Mouse (Mus musculus): ENCODE results near the gene Nln. TPM values are rescaled to one million over a fixed set of nuclear protein-coding genes. Genes with fewer than 3 reads are reported as not detected.

Gene Nln
- polyA plus RNA-seq, 1 experiment, result 57.6 TPM

- Histone ChIP-seq H3K9me3 (replicated peaks; ENCODE audit: control insufficient read depth, insufficient read depth, low read length, poor library complexity, severe bottlenecking) (no peaks in the 10 kb centered on the region), H3K4me3 (ENCODE audit: low read depth, low read length) (no peak overlapping the region), H3K4me1 (ENCODE audit: control insufficient read depth, insufficient read depth, low read length) (no peaks in the 10 kb centered on the region), H3K36me3 (ENCODE audit: control insufficient read depth, insufficient read depth, low read length, poor library complexity, severe bottlenecking) (no peaks in the 10 kb centered on the region), H3K27ac (ENCODE audit: insufficient read depth, low read length) (no peak overlapping the region), H3K9ac (ENCODE audit: low read depth, poor library complexity, severe bottlenecking) (no peak overlapping the region), H3K27me3 (ENCODE audit: control insufficient read depth, insufficient read depth, low read length, poor library complexity, severe bottlenecking) (no peaks in the 10 kb centered on the region)
- TF ChIP-seq EP300 (IDR thresholded peaks at IDR 0.05; ENCODE audit: insufficient read depth, low read depth, low read length) (no peak), POLR2A (IDR thresholded peaks at IDR 0.05; ENCODE audit: insufficient read depth, low read length) (no peak), CTCF (IDR thresholded peaks at IDR 0.05; ENCODE audit: low read depth, low read length) (no peak)
Observed at GRCm38 (mm10) chr13:104114827-104115226, 5.4 kb upstream of the Nln start.

DNA sequence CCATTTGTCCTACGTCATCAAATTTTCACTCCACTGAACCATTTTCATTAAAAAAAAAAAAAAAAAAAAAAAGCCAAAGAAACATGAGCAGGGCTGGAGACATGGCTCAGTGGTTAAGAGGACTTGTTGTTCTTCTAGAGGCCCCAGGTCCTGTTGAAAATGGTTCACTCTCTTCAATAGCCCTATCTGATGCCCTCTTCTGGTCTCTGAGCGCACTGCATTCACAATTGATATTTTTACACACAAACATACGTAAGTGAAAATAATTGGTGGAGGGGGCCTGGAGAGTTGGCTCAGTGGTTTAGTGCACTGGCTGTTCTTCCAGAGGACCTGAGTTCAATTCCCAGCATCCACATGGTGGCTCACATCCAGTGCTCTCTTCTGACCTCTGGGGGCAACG is 4.4 kb upstream of the Nln start:
- Histone ChIP-seq H3K9ac (ENCODE audit: low read depth, poor library complexity, severe bottlenecking) (no peak overlapping the region), H3K36me3 (ENCODE audit: control insufficient read depth, insufficient read depth, low read length, poor library complexity, severe bottlenecking) (no peaks in the 10 kb centered on the region), H3K4me3 (ENCODE audit: low read depth, low read length) (no peak overlapping the region), H3K27ac (ENCODE audit: insufficient read depth, low read length) (no peak overlapping the region), H3K4me1 (ENCODE audit: control insufficient read depth, insufficient read depth, low read length) (no peaks in the 10 kb centered on the region), H3K27me3 (ENCODE audit: control insufficient read depth, insufficient read depth, low read length, poor library complexity, severe bottlenecking) (no peaks in the 10 kb centered on the region), H3K9me3 (replicated peaks; ENCODE audit: control insufficient read depth, insufficient read depth, low read length, poor library complexity, severe bottlenecking) (no peaks in the 10 kb centered on the region)
- no peak for TF ChIP-seq POLR2A (IDR thresholded peaks at IDR 0.05; ENCODE audit: insufficient read depth, low read length)
- no peak for TF ChIP-seq CTCF (IDR thresholded peaks at IDR 0.05; ENCODE audit: low read depth, low read length)
- TF ChIP-seq EP300 (IDR thresholded peaks at IDR 0.05; ENCODE audit: insufficient read depth, low read depth, low read length), result no peak

- Histone ChIP-seq H3K36me3 (ENCODE audit: control insufficient read depth, insufficient read depth, low read length, poor library complexity, severe bottlenecking) (no peaks in the 10 kb centered on the region), H3K27ac (ENCODE audit: insufficient read depth, low read length) (no peak overlapping the region), H3K4me3 (ENCODE audit: low read depth, low read length) (no peak overlapping the region), H3K9me3 (replicated peaks; ENCODE audit: control insufficient read depth, insufficient read depth, low read length, poor library complexity, severe bottlenecking) (no peaks in the 10 kb centered on the region), H3K9ac (ENCODE audit: low read depth, poor library complexity, severe bottlenecking) (no peak overlapping the region), H3K4me1 (ENCODE audit: control insufficient read depth, insufficient read depth, low read length) (no peaks in the 10 kb centered on the region), H3K27me3 (ENCODE audit: control insufficient read depth, insufficient read depth, low read length, poor library complexity, severe bottlenecking) (no peaks in the 10 kb centered on the region)
- TF ChIP-seq EP300 (IDR thresholded peaks at IDR 0.05; ENCODE audit: insufficient read depth, low read depth, low read length), result no peak
- no peak for TF ChIP-seq CTCF (IDR thresholded peaks at IDR 0.05; ENCODE audit: low read depth, low read length)
- TF ChIP-seq POLR2A (IDR thresholded peaks at IDR 0.05; ENCODE audit: insufficient read depth, low read length), result no peak
Observed at GRCm38 (mm10) chr13:104112266-104112900, 3.0 kb upstream of the Nln start.

DNA sequence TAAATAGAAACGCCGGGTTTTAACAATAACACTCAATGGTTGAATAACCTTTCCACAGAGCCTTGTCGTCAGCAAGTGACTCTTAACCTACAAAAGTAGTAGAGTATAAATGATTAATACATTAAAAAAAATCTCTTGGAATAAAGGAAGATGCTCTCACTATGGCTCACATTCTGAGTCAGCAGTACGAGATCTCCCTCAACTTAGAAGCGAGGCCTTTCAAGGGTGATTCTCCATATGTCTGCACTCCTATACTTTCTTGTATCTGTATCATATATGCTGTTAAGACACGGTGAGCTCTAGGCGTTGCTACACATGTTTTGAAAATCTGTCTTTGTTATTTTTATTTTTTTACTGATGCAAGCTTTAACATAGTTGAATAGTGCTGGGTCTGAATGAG is 1.1 kb upstream of the Nln start:
- peak overlapping the region; percentile 73 for H3K4me3 ChIP-seq (ENCODE audit: low read depth, low read length)
- H3K27me3 ChIP-seq (ENCODE audit: control insufficient read depth, insufficient read depth, low read length, poor library complexity, severe bottlenecking), result no peaks in the 10 kb centered on the region
- H3K4me1 ChIP-seq (ENCODE audit: control insufficient read depth, insufficient read depth, low read length), result no peaks in the 10 kb centered on the region
- H3K9ac ChIP-seq (ENCODE audit: low read depth, poor library complexity, severe bottlenecking), result peak overlapping the region; percentile 56
- TF ChIP-seq CTCF (IDR thresholded peaks at IDR 0.05; ENCODE audit: low read depth, low read length) (no peak), EP300 (IDR thresholded peaks at IDR 0.05; ENCODE audit: insufficient read depth, low read depth, low read length) (no peak), POLR2A (IDR thresholded peaks at IDR 0.05; ENCODE audit: insufficient read depth, low read length) (no peak)
- H3K27ac ChIP-seq (ENCODE audit: insufficient read depth, low read length), result no peak overlapping the region
- H3K36me3 ChIP-seq (ENCODE audit: control insufficient read depth, insufficient read depth, low read length, poor library complexity, severe bottlenecking), result no peaks in the 10 kb centered on the region
- H3K9me3 ChIP-seq (replicated peaks; ENCODE audit: control insufficient read depth, insufficient read depth, low read length, poor library complexity, severe bottlenecking), result no peaks in the 10 kb centered on the region

GRCm38 (mm10) chr13:104109816-104110521 is 555 bp upstream of the Nln start:
- TF ChIP-seq POLR2A (IDR thresholded peaks at IDR 0.05; ENCODE audit: insufficient read depth, low read length) (no peak), EP300 (IDR thresholded peaks at IDR 0.05; ENCODE audit: insufficient read depth, low read depth, low read length) (no peak), CTCF (IDR thresholded peaks at IDR 0.05; ENCODE audit: low read depth, low read length) (no peak)
- H3K27ac ChIP-seq (ENCODE audit: insufficient read depth, low read length), result no peak overlapping the region
- H3K9me3 ChIP-seq (replicated peaks; ENCODE audit: control insufficient read depth, insufficient read depth, low read length, poor library complexity, severe bottlenecking), result no peaks in the 10 kb centered on the region
- H3K4me1 ChIP-seq (ENCODE audit: control insufficient read depth, insufficient read depth, low read length), result no peaks in the 10 kb centered on the region
- H3K9ac ChIP-seq (ENCODE audit: low read depth, poor library complexity, severe bottlenecking), result peak overlapping the region; percentile 56
- no peaks in the 10 kb centered on the region for H3K36me3 ChIP-seq (ENCODE audit: control insufficient read depth, insufficient read depth, low read length, poor library complexity, severe bottlenecking)
- peak overlapping the region; percentile 73 for H3K4me3 ChIP-seq (ENCODE audit: low read depth, low read length)
- no peaks in the 10 kb centered on the region for H3K27me3 ChIP-seq (ENCODE audit: control insufficient read depth, insufficient read depth, low read length, poor library complexity, severe bottlenecking)

DNA sequence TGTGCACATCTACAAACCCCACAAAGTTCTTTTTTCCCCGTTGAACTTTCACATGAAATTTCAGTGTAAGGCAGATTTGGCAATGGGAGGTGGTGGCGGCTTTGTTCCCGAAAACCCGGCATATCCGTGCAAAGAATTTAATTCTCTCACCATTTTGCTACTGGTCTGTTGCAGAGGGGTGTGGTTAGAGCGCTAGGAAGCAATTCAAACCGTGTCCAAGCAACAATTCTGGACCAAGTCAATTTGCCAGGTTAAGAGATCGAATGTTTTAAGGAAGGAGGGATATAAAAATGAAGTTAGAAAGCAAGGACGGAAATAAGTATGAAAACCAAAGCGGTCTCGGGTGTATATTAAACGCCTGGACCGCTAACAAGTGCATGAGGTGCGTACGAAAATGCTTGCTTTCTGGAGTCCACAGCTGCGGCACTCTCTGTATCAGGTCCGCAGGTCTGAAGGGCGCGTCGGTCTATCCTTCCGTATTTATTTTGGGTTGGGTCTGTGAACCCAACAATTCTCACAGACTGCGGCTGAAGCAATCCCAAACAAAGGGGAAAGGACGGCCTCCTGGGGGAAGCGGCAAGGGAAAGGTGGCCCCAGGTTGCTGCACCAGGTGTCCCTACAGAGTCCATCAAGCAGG is 645 bp downstream of the Nln start:
- peaks cover 5% of the 10 kb centered on the region for H3K9me3 ChIP-seq (replicated peaks; ENCODE audit: control insufficient read depth, insufficient read depth, low read length, poor library complexity, severe bottlenecking)
- no peaks in the 10 kb centered on the region for H3K27me3 ChIP-seq (ENCODE audit: control insufficient read depth, insufficient read depth, low read length, poor library complexity, severe bottlenecking)
- H3K4me3 ChIP-seq (ENCODE audit: low read depth, low read length), result peak overlapping the region; percentile 84
- H3K27ac ChIP-seq (ENCODE audit: insufficient read depth, low read length), result no peak overlapping the region
- H3K9ac ChIP-seq (ENCODE audit: low read depth, poor library complexity, severe bottlenecking), result peak overlapping the region; percentile 63
- no peaks in the 10 kb centered on the region for H3K4me1 ChIP-seq (ENCODE audit: control insufficient read depth, insufficient read depth, low read length)
- TF ChIP-seq CTCF (IDR thresholded peaks at IDR 0.05; ENCODE audit: low read depth, low read length), result no peak
- TF ChIP-seq POLR2A (IDR thresholded peaks at IDR 0.05; ENCODE audit: insufficient read depth, low read length), result no peak
- TF ChIP-seq EP300 (IDR thresholded peaks at IDR 0.05; ENCODE audit: insufficient read depth, low read depth, low read length), result no peak
- H3K36me3 ChIP-seq (ENCODE audit: control insufficient read depth, insufficient read depth, low read length, poor library complexity, severe bottlenecking), result no peaks in the 10 kb centered on the region

Data from ES-Bruce4 (cell line).